Mouse (Mus musculus) embryonic facial prominence, embryonic 15.5 days (tissue): ENCODE data around the gene Cep97. TPM values are rescaled to one million over a fixed set of nuclear protein-coding genes. Genes with fewer than 3 reads are reported as not detected.
A peak's percentile ranks its signal among the peaks of the same experiment; 100 is the strongest.

Experiments
- ATAC-seq: fragments of 200-750 bp; cut with Nextera tagmentation; 2 replicates; pipeline ENCODE4 v1.8.0; 2017; ENCODE audit warnings: low read depth, moderate TSS enrichment; ENCODE audit not compliant: insufficient number of reproducible peaks, low FRiP score, low TSS enrichment
- H3K27ac ChIP-seq: fragments of 300-500 bp; sonication (generic); replicated peaks from 2 replicates; pipeline ENCODE4 v1.5.1; 2015; ENCODE audit warnings: mild to moderate bottlenecking, inconsistent platforms
- H3K27me3 ChIP-seq: fragments of 300-500 bp; sonication (generic); 2 replicates; pipeline ENCODE4 v1.6.1; 2015; ENCODE audit warnings: inconsistent platforms
- H3K36me3 ChIP-seq: fragments of 300-500 bp; sonication (generic); 2 replicates; pipeline ENCODE4 v1.6.1; 2015; ENCODE audit warnings: mild to moderate bottlenecking, inconsistent platforms
- H3K4me1 ChIP-seq: fragments of 300-500 bp; sonication (generic); 2 replicates; pipeline ENCODE4 v1.6.1; 2015; ENCODE audit warnings: inconsistent platforms
- H3K4me2 ChIP-seq: fragments of 300-500 bp; sonication (generic); replicated peaks from 2 replicates; pipeline ENCODE4 v1.6.1; 2015; ENCODE audit warnings: mild to moderate bottlenecking, inconsistent platforms
- H3K4me3 ChIP-seq: fragments of 300-500 bp; sonication (generic); replicated peaks from 2 replicates; pipeline ENCODE4 v1.5.1; 2015; ENCODE audit warnings: mild to moderate bottlenecking, inconsistent platforms
- H3K9ac ChIP-seq: fragments of 300-500 bp; sonication (generic); 2 replicates; pipeline ENCODE4 v1.6.1; 2015; ENCODE audit warnings: inconsistent platforms
- H3K9me3 ChIP-seq: fragments of 300-500 bp; sonication (generic); replicated peaks from 2 replicates; pipeline ENCODE4 v1.6.1; 2016; ENCODE audit warnings: inconsistent platforms
- WGBS: fragments of 180-500 bp; shearing (Covaris S2); methylation state at CpG from one replicate; pipeline ENCODE4 v1.1.7; 2015; 5-methylcytosine and 5-hydroxymethylcytosine counted together
- polyA plus RNA-seq: library from polyadenylated mRNA; unstranded; fragments of >200 nt; fragmentation: Nextera tagmentation; extraction: Ambion mirVana; gene quantifications from 2 replicates; pipeline ENCODE4 v1.2.1, GENCODE M21; 2015

Gene Cep97
- polyA plus RNA-seq, 1 experiment from 2014 or later: 12.0 TPM

DNA sequence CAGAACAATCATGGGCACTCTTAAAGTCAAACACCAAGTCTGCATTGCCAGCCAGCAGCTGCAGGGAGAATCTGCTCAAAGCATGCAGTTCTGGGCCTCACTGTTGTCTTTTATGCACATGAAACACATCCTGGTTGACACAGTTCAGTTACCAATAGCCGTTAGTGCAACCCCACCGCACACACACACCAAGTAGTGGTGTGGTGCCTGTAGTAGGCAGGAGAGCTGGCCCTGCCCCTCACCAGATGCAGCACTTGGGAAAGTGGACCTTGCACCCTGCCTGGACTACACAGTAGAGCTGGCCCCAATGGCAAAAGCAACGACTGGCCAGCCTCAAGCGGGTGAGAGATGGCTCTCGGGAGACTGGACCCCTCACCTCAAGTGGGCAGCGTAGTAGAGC lies 5.0 kb upstream of the Cep97 start:
- ATAC-seq: no peak
- Histone ChIP-seq H3K4me1 (no peaks in the 10 kb centered on the region), H3K4me2 (no peak overlapping the region), H3K27me3 (no peaks in the 10 kb centered on the region), H3K9me3 (no peaks in the 10 kb centered on the region), H3K36me3 (no peaks in the 10 kb centered on the region), H3K9ac (no peak overlapping the region), H3K27ac (no peak overlapping the region), H3K4me3 (no peak overlapping the region)
- 89% methylated on average over 6 of the region's 6 CpGs for WGBS

- no peak overlapping the region for H3K9ac ChIP-seq
- H3K9me3 ChIP-seq: no peaks in the 10 kb centered on the region
- H3K27me3 ChIP-seq: no peaks in the 10 kb centered on the region
- H3K4me1 ChIP-seq: no peaks in the 10 kb centered on the region
- 78% methylated on average over 4 of the region's 4 CpGs for WGBS
- H3K4me2 ChIP-seq: no peak overlapping the region
- no peak for ATAC-seq
- H3K4me3 ChIP-seq: no peak overlapping the region
- no peaks in the 10 kb centered on the region for H3K36me3 ChIP-seq
- no peak overlapping the region for H3K27ac ChIP-seq
Observed at GRCm38 (mm10) chr16:55938761-55939160, 4.1 kb upstream of the Cep97 start.

- under 1% methylated on average over 32 of the region's 32 CpGs for WGBS
- Histone ChIP-seq H3K4me1 (no peaks in the 10 kb centered on the region), H3K4me3 (peak overlapping the region; percentile 76), H3K27ac (peak overlapping the region; percentile 41; the same call in 1 of the 2 replicates), H3K9ac (peak overlapping the region; percentile 52), H3K9me3 (no peaks in the 10 kb centered on the region), H3K27me3 (no peaks in the 10 kb centered on the region), H3K36me3 (0 out of 2 replicates have a peak, but pooled peaks cover 5% of the 10 kb centered on the region), H3K4me2 (peak overlapping the region; percentile 77)
- ATAC-seq: peak; percentile 27; the same call in 1 of the 2 replicates
Observed at GRCm38 (mm10) chr16:55933681-55934343, 843 bp downstream of the Cep97 start.

GRCm38 (mm10) chr16:55924010-55924409 lies 10.6 kb downstream of the Cep97 start:
- Histone ChIP-seq H3K4me2 (no peak overlapping the region), H3K27ac (no peak overlapping the region), H3K27me3 (no peaks in the 10 kb centered on the region), H3K4me3 (no peak overlapping the region), H3K4me1 (no peaks in the 10 kb centered on the region), H3K36me3 (peaks cover 43% of the 10 kb centered on the region), H3K9me3 (no peaks in the 10 kb centered on the region), H3K9ac (no peak overlapping the region)
- no peak for ATAC-seq
- 90% methylated on average over 4 of the region's 4 CpGs for WGBS

GRCm38 (mm10) chr16:55922079-55922478 lies 12.6 kb downstream of the Cep97 start:
- ATAC-seq: no peak
- Histone ChIP-seq H3K36me3 (peaks cover 47% of the 10 kb centered on the region), H3K9ac (no peak overlapping the region), H3K4me2 (no peak overlapping the region), H3K27me3 (no peaks in the 10 kb centered on the region), H3K4me3 (no peak overlapping the region), H3K9me3 (no peaks in the 10 kb centered on the region), H3K4me1 (no peaks in the 10 kb centered on the region), H3K27ac (no peak overlapping the region)
- WGBS: 90% methylated on average over 10 of the region's 10 CpGs

DNA sequence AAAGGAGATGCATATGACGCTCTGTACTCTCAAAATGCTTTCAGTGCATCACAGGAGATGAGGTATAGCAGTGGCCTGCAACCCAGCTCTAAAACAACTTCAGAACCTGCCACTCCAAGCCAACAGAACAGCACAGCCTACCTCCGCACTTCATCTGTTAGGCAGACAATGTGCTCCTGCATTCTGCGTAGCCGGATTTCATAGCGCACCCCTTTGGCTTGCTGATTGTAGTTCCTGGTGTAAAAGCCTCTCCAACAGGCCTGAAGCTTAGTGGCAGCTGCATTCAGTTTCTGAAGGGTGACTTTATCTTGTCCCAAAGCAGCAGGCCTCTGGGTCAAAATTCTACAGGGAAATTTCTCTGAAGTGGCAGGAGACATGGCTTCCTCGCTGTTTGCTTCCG lies 19.9 kb downstream of the Cep97 start:
- Histone ChIP-seq H3K9ac (no peak overlapping the region), H3K4me1 (no peaks in the 10 kb centered on the region), H3K27ac (no peak overlapping the region), H3K4me2 (no peak overlapping the region), H3K27me3 (no peaks in the 10 kb centered on the region), H3K9me3 (no peaks in the 10 kb centered on the region), H3K36me3 (peaks cover 54% of the 10 kb centered on the region), H3K4me3 (no peak overlapping the region)
- WGBS: 98% methylated on average over 7 of the region's 7 CpGs
- no peak for ATAC-seq

DNA sequence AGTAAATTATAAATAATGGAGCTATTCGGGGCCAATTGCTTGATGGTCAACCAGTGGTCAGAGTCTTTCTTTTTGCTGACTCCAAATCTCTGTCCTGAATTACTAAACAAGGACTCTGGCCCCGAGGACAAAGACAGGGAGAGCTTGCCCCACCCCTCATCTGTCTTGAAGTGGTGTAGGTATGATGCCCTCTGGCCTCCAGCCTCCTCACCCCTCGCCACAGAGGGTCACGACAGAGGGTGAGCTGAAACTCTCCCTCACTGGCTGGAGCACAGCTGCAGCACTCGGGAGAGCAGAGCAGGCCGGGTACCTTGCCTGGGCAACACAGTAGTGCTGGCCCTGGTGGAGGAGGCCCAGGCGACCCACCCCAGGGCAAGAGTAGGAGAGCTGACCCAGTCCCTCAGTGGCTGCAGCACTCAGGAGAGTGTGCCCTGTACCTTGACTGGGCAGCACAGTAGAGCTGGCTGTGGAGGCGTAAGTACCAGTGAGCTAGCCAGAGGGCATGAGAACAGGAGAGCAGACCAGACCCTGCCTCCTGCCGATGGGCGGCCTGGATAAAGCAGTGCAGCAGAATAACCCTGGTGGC lies 24.4 kb downstream of the Cep97 start:
- 87% methylated on average over 10 of the region's 10 CpGs for WGBS
- no peaks in the 10 kb centered on the region for H3K9me3 ChIP-seq
- no peaks in the 10 kb centered on the region for H3K4me1 ChIP-seq
- H3K4me2 ChIP-seq: no peak overlapping the region
- peaks cover 41% of the 10 kb centered on the region for H3K36me3 ChIP-seq
- 0 out of 2 replicates have a peak, but pooled peaks have one; percentile 19 for ATAC-seq
- H3K4me3 ChIP-seq: no peak overlapping the region
- H3K27ac ChIP-seq: no peak overlapping the region
- H3K9ac ChIP-seq: no peak overlapping the region
- no peaks in the 10 kb centered on the region for H3K27me3 ChIP-seq

DNA sequence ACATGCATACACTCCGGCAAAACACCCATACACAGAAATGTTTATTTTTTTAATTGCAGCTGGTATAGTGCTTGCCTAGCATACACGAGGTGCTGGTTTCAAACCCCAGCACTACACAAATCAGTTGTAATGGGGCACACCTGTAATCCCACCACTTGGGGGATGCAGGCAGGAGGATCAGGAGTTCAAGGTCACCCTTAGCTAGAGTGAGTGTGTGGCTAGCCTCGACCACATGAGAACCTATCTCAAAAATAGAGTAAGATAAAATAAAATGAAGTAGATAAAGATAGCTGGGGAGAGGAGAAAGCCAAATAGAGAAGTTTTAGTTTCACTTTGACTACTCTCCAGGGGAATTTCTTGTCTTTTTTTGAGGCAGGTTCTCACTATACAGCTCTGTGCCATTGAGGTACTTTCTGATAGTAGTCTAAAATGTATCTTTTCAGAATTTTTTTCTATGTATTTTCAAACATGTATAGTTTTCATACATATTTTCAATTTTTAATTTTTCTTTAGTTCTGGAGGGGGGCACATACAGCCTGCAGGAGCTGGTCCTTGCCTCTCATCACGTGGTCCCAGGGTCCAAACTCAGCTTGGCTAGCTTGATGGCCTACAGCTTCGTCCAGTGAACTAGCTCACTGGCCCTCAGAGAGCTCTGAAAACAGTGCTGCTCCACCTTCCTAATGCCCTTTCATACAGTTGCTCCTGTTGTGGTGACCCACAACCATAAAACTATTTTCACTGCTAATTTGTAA lies 27.6 kb downstream of the Cep97 start:
- Histone ChIP-seq H3K4me3 (no peak overlapping the region), H3K27me3 (no peaks in the 10 kb centered on the region), H3K4me2 (no peak overlapping the region), H3K36me3 (peaks cover 23% of the 10 kb centered on the region), H3K9me3 (no peaks in the 10 kb centered on the region), H3K27ac (no peak overlapping the region), H3K9ac (no peak overlapping the region), H3K4me1 (no peaks in the 10 kb centered on the region)
- WGBS: 86% methylated on average over 5 of the region's 5 CpGs
- no peak for ATAC-seq

DNA sequence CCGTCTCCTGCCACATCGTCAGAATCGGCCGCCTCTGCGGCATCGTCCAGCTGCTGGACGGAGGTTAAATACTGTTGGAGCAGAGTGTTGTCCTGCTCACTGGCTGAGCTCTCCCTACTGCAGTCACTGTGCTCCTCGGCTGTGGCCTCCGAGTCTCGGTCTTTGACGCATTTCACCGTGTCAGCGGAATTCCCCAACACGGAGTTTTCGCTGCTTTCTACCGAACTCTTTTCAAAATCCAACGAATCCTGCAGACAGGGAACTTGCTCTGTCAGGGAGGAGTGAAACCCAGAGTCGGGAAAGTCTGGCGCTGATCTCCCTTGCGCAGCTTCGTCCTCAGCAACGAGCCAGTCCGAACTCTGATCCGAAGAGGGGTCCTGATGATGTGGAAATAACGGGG lies 29.3 kb downstream of the Cep97 start:
- H3K27me3 ChIP-seq: no peaks in the 10 kb centered on the region
- 90% methylated on average over 25 of the region's 25 CpGs for WGBS
- H3K4me1 ChIP-seq: no peaks in the 10 kb centered on the region
- no peak overlapping the region for H3K27ac ChIP-seq
- no peak overlapping the region for H3K4me3 ChIP-seq
- no peaks in the 10 kb centered on the region for H3K9me3 ChIP-seq
- no peak overlapping the region for H3K4me2 ChIP-seq
- no peak for ATAC-seq
- peaks cover 13% of the 10 kb centered on the region for H3K36me3 ChIP-seq
- no peak overlapping the region for H3K9ac ChIP-seq

DNA sequence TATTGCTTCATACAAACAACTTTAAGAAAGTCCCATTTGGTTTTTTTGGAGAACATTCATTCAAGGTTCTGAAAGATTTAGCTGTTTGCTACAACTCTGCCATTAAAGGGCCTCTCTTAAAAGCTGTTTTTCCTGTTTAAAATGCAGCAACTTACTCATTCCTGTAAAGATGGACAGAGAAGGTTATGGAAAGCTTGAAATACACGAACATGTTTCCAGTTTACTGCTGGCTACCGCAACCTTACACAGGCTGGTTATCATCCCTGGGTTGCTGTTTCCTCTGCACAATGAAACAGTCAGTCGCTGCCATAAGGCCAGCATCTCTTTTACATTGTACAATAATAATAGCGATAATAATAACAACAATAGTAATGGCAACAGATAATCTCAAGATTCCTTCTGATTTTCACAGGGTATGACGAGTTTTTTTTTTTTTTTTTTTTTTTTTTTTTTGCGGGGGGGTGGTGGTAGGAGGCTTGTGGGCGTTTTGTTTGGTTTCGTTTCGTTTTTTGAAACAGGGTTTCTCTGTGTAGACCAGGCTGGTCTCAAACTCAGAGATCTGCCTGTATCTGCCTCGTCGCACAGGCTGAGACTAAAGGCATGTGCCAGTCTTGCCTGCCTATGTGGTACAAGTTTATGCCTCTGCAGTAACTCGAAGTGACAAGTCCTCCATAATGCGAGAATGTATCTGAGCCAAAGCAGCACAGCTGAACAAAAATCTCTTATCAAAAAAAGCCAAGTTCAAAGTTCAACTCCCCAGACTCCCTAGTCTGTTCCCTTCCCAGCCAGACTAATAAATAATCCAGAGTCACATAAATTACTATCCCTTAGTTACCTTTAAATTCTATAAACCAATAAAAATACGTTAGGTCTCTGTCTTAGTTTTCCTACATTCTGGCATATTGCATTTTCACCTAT lies 32.6 kb downstream of the Cep97 start:
- WGBS: 89% methylated on average over 14 of the region's 14 CpGs
- H3K27ac ChIP-seq: no peak overlapping the region
- H3K4me3 ChIP-seq: no peak overlapping the region
- no peaks in the 10 kb centered on the region for H3K27me3 ChIP-seq
- H3K9ac ChIP-seq: no peak overlapping the region
- no peaks in the 10 kb centered on the region for H3K4me1 ChIP-seq
- no peak for ATAC-seq
- H3K4me2 ChIP-seq: no peak overlapping the region
- peaks cover 10% of the 10 kb centered on the region for H3K36me3 ChIP-seq
- H3K9me3 ChIP-seq: no peaks in the 10 kb centered on the region
